10 mouse cellular contexts compared by ENCODE assay signal in the genomic region with DNA sequence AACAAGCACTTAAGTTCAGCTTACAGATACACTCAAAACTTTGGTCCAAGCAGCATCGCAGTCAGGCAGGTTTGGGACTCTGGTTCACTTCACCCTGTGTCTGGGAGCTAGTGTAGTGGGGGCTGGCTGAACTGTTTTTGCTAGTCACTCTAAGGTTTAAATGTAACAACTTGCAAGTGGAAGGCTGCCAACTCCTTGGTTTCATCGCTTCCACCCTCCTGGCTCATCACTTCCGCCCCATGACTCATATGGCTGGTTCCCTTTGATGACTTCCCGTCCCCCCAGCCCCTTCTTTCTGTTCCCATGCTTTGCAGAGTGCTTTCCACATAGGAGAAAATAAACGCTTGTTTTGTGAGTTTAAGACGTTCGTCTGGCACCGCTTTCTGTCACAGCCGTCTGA.
A peak's percentile ranks its signal among the peaks of the same experiment; 100 is the strongest.
DNase-seq lines count a peak whose midpoint lies in the region; ATAC-seq lines count a peak whose summit lies in the region.
"Had no signal": no experiment of that assay in that cellular context is flagged by ENCODE, and none has a peak within 500 bp of the region (broad histone marks: within the 10 kb centered on the region; RNA-seq: fewer than 3 reads in every experiment).

No protein-coding gene starts in this region.

- no peak overlapping the region for H3K4me2 ChIP-seq in forebrain, embryonic 14.5 days (ENCODE audit: low read length)
- no peak overlapping the region for H3K4me2 ChIP-seq in midbrain, embryonic 14.5 days (ENCODE audit: low read length)
- H3K4me2 ChIP-seq in midbrain, embryonic 13.5 days (replicated peaks) = no peak overlapping the region
- H3K4me2 ChIP-seq: hindbrain, embryonic 15.5 days had no signal

- H3K27me3 ChIP-seq in forebrain, embryonic 14.5 days (replicated peaks; ENCODE audit: control insufficient read depth, insufficient read depth, low read length) = no peaks in the 10 kb centered on the region
- H3K27me3 ChIP-seq in forebrain, embryonic 10.5 days (ENCODE audit: poor library complexity, severe bottlenecking) = no peaks in the 10 kb centered on the region
- no peaks in the 10 kb centered on the region for H3K27me3 ChIP-seq in midbrain, embryonic 14.5 days (ENCODE audit: control insufficient read depth, insufficient read depth, low read length)
- H3K27me3 ChIP-seq in midbrain, embryonic 13.5 days = no peaks in the 10 kb centered on the region
- no peaks in the 10 kb centered on the region for H3K27me3 ChIP-seq in hindbrain, embryonic 10.5 days (ENCODE audit: insufficient read depth, poor library complexity, severe bottlenecking)
- H3K27me3 ChIP-seq: hindbrain, embryonic 15.5 days had no signal

- WGBS in forebrain, embryonic 14.5 days = 57% methylated on average over 9 of the region's 9 CpGs
- WGBS in forebrain, embryonic 10.5 days = 89% methylated on average over 9 of the region's 9 CpGs
- WGBS in midbrain, embryonic 14.5 days = 79% methylated on average over 9 of the region's 9 CpGs
- 78% methylated on average over 9 of the region's 9 CpGs for WGBS in midbrain, embryonic 13.5 days
- 86% methylated on average over 9 of the region's 9 CpGs for WGBS in hindbrain, embryonic 10.5 days

- DNase-seq in forebrain, embryonic 14.5 days (ENCODE audit: low spot score) = peak; percentile 37
- no peak for DNase-seq in forebrain, embryonic 10.5 days (ENCODE audit: extremely low spot score, low spot score)
- DNase-seq in midbrain, embryonic 14.5 days = peak; percentile 17
- peak; percentile 37 for DNase-seq in heart, postnatal 4 days
- DNase-seq in right cerebral cortex, adult 18-20 months = peak; percentile 47
- DNase-seq in hindbrain, embryonic 10.5 days (ENCODE audit: low spot score) = no peak
- no peak for DNase-seq in thymus, postnatal 36 days
- DNase-seq: thymus, adult 18-20 months had no signal

- no peak overlapping the region for H3K27ac ChIP-seq in forebrain, embryonic 14.5 days (ENCODE audit: low read depth, low read length)
- H3K27ac ChIP-seq in forebrain, embryonic 10.5 days = no peak overlapping the region
- no peak overlapping the region for H3K27ac ChIP-seq in midbrain, embryonic 14.5 days (replicated peaks; ENCODE audit: low read depth, low read length)
- H3K27ac ChIP-seq in midbrain, embryonic 13.5 days = no peak overlapping the region
- H3K27ac ChIP-seq in hindbrain, embryonic 10.5 days = no peak overlapping the region
- H3K27ac ChIP-seq: hindbrain, embryonic 15.5 days had no signal

- H3K4me3 ChIP-seq in forebrain, embryonic 14.5 days (ENCODE audit: low read depth, low read length) = no peak overlapping the region
- H3K4me3 ChIP-seq in forebrain, embryonic 10.5 days = no peak overlapping the region
- no peak overlapping the region for H3K4me3 ChIP-seq in midbrain, embryonic 14.5 days (replicated peaks; ENCODE audit: low read depth, low read length)
- no peak overlapping the region for H3K4me3 ChIP-seq in midbrain, embryonic 13.5 days (replicated peaks)
- H3K4me3 ChIP-seq in hindbrain, embryonic 10.5 days = no peak overlapping the region
- H3K4me3 ChIP-seq: hindbrain, embryonic 15.5 days had no signal

- no peaks in the 10 kb centered on the region for H3K36me3 ChIP-seq in forebrain, embryonic 14.5 days (ENCODE audit: control insufficient read depth, insufficient read depth, low read length)
- H3K36me3 ChIP-seq in forebrain, embryonic 10.5 days (replicated peaks) = no peaks in the 10 kb centered on the region
- H3K36me3 ChIP-seq in midbrain, embryonic 14.5 days (ENCODE audit: control insufficient read depth, insufficient read depth, low read length) = no peaks in the 10 kb centered on the region
- H3K36me3 ChIP-seq in midbrain, embryonic 13.5 days = no peaks in the 10 kb centered on the region
- H3K36me3 ChIP-seq in hindbrain, embryonic 10.5 days = no peaks in the 10 kb centered on the region
- H3K36me3 ChIP-seq: hindbrain, embryonic 15.5 days had no signal

- H3K9me3 ChIP-seq in forebrain, embryonic 14.5 days (replicated peaks; ENCODE audit: control insufficient read depth, low read length) = no peaks in the 10 kb centered on the region
- no peaks in the 10 kb centered on the region for H3K9me3 ChIP-seq in forebrain, embryonic 10.5 days
- H3K9me3 ChIP-seq in midbrain, embryonic 14.5 days (ENCODE audit: control insufficient read depth, low read length) = no peaks in the 10 kb centered on the region
- no peaks in the 10 kb centered on the region for H3K9me3 ChIP-seq in midbrain, embryonic 13.5 days
- H3K9me3 ChIP-seq in hindbrain, embryonic 10.5 days = no peaks in the 10 kb centered on the region
- H3K9me3 ChIP-seq: hindbrain, embryonic 15.5 days had no signal

- no peaks in the 10 kb centered on the region for H3K4me1 ChIP-seq in forebrain, embryonic 14.5 days (ENCODE audit: control insufficient read depth, insufficient read depth, low read length)
- H3K4me1 ChIP-seq in forebrain, embryonic 10.5 days = no peaks in the 10 kb centered on the region
- no peaks in the 10 kb centered on the region for H3K4me1 ChIP-seq in midbrain, embryonic 14.5 days (ENCODE audit: control insufficient read depth, insufficient read depth, low read length)
- H3K4me1 ChIP-seq in midbrain, embryonic 13.5 days (replicated peaks) = no peaks in the 10 kb centered on the region
- no peaks in the 10 kb centered on the region for H3K4me1 ChIP-seq in hindbrain, embryonic 10.5 days (replicated peaks)
- H3K4me1 ChIP-seq: hindbrain, embryonic 15.5 days had no signal

- ATAC-seq in forebrain, embryonic 14.5 days = 0 out of 2 replicates have a peak, but pooled peaks have one; percentile 37
- ATAC-seq in midbrain, embryonic 14.5 days (ENCODE audit: low FRiP score, low TSS enrichment) = no peak
- no peak for ATAC-seq in midbrain, embryonic 13.5 days

- no peak overlapping the region for H3K9ac ChIP-seq in forebrain, embryonic 14.5 days (ENCODE audit: low read length)
- H3K9ac ChIP-seq in midbrain, embryonic 14.5 days (replicated peaks; ENCODE audit: low read length) = no peak overlapping the region
- no peak overlapping the region for H3K9ac ChIP-seq in midbrain, embryonic 13.5 days (replicated peaks)
- H3K9ac ChIP-seq: hindbrain, embryonic 15.5 days had no signal

Comparison
In these comparisons a context has a peak if more than half of its experiments do, and no peak if none do; other contexts are left out.
1. DNase-seq: peak in forebrain, embryonic 14.5 days (single experiment), midbrain, embryonic 14.5 days (single experiment), heart, postnatal 4 days (single experiment) and right cerebral cortex, adult 18-20 months (single experiment); none in forebrain, embryonic 10.5 days (single experiment), hindbrain, embryonic 10.5 days (single experiment) and thymus, postnatal 36 days (0 of 2).